Mouse (Mus musculus): ENCODE data around the gene Gm44503. TPM values are rescaled to one million over a fixed set of nuclear protein-coding genes. Genes with fewer than 3 reads are reported as not detected.

Gm44503 gene
- total and polyA plus RNA-seq, 3 experiments = not detected

DNA sequence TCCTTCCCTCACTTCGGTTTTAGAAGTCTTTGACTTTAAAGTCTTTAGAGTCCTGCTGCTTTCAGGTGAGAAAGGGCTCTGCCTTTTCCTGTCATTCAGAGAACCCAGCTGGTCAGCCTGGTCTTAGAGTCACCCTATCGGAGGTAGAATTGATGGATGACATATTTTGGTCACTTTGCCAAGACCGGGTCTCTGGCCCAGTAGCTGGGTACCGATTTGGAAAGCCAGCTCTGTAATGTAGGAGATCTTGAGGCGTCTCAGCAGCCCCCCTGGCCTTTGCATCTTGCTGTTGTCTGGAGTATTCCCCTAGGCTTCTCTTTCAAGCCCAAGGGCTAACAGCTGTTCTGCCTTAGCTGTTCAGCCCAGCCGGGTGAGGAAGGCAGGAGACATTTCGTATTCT, 86.6 kb downstream of the Gm44503 start:
- Histone ChIP-seq H3K27ac (ENCODE audit: control insufficient read depth, low read depth, low read length) (no peak overlapping the region), H3K9ac (ENCODE audit: control insufficient read depth, low read depth, low read length, poor library complexity, severe bottlenecking) (peak overlapping the region; percentile 87), H3K4me1 (ENCODE audit: control insufficient read depth in 1 of 2, insufficient read depth in 2 of 2, low read length in 2 of 2) (peaks cover 13 to 34% of the 10 kb centered on the region in 2 experiments), H3K36me3 (ENCODE audit: control insufficient read depth in 1 of 2, insufficient read depth in 2 of 2, low read length in 2 of 2) (peaks cover 0 to 30% of the 10 kb centered on the region in 2 experiments; a peak in 2 of 4 replicates), H3K27me3 (ENCODE audit: control insufficient read depth in 1 of 2, insufficient read depth in 2 of 2, low read length in 2 of 2) (no peaks in the 10 kb centered on the region), H3K9me3 (replicated peaks; ENCODE audit: insufficient read depth, low read length) (no peaks in the 10 kb centered on the region), H3K79me2 (ENCODE audit: control insufficient read depth, insufficient read depth, low read length, poor library complexity) (peaks cover 10% of the 10 kb centered on the region), H3K4me3 (ENCODE audit: control insufficient read depth in 1 of 2, insufficient read depth in 1 of 2, low read depth in 2 of 2, low read length in 2 of 2) (peak overlapping the region; percentile 90 to 97)
- TF ChIP-seq ZKSCAN1 (IDR thresholded peaks at IDR 0.05; ENCODE audit: low read depth, low read length) = no peak
- no peak for TF ChIP-seq POLR2A (IDR thresholded peaks at IDR 0.05; ENCODE audit: control insufficient read depth in 1 of 2, insufficient read depth in 1 of 2, low read depth in 1 of 2, low read length in 2 of 2, poor library complexity in 1 of 2)
- no peak for TF ChIP-seq POLR2AphosphoS5 (IDR thresholded peaks at IDR 0.05; ENCODE audit: borderline replicate concordance, low read depth, low read length)
- no peak for TF ChIP-seq CHD2 (IDR thresholded peaks at IDR 0.05; ENCODE audit: low read length)
- no peak for TF ChIP-seq CTCF (IDR thresholded peaks at IDR 0.05 in 2 of 3, conservative IDR thresholded peaks at IDR 0.05 in 1 of 3; ENCODE audit: control insufficient read depth in 1 of 3, insufficient read depth in 1 of 3, low read depth in 2 of 3, low read length in 3 of 3, poor library complexity in 1 of 3, severe bottlenecking in 1 of 3)
- TF ChIP-seq ETS1 (IDR thresholded peaks at IDR 0.05; ENCODE audit: low read depth, low read length) = no peak
- no peak for TF ChIP-seq JUND (IDR thresholded peaks at IDR 0.05; ENCODE audit: low read depth, low read length)
- no peak for DNase-seq (ENCODE audit: low read depth, low spot score)

DNA sequence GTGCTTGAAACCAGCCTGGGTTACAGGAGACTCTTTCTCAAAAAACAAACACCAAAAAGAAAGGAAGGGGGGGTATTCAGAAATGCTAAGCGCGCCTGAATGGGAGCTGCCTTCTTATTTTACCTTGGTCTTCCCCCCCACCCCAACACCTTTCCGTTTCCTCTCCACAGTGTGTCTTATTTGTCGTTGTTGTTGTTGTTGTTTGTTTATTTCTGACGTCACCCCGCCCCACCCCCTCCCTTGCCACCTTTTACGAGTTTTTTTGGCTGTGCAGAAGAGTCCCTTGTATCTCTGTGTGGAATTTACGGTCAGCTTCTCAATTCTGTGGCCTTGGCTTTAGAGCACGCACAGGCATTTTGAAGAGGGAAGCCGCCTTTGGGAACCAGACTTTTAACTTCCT, 87.1 kb downstream of the Gm44503 start:
- Histone ChIP-seq H3K36me3 (ENCODE audit: control insufficient read depth in 1 of 2, insufficient read depth in 2 of 2, low read length in 2 of 2) (peaks cover 0 to 27% of the 10 kb centered on the region in 2 experiments; a peak in 2 of 4 replicates), H3K9me3 (replicated peaks; ENCODE audit: insufficient read depth, low read length) (no peaks in the 10 kb centered on the region), H3K4me1 (ENCODE audit: control insufficient read depth in 1 of 2, insufficient read depth in 2 of 2, low read length in 2 of 2) (peaks cover 13 to 32% of the 10 kb centered on the region in 2 experiments), H3K27ac (ENCODE audit: control insufficient read depth, low read depth, low read length) (no peak overlapping the region), H3K9ac (ENCODE audit: control insufficient read depth, low read depth, low read length, poor library complexity, severe bottlenecking) (peak overlapping the region; percentile 87), H3K79me2 (ENCODE audit: control insufficient read depth, insufficient read depth, low read length, poor library complexity) (peaks cover 6% of the 10 kb centered on the region), H3K4me3 (ENCODE audit: control insufficient read depth in 1 of 2, insufficient read depth in 1 of 2, low read depth in 2 of 2, low read length in 2 of 2) (peak overlapping the region; percentile 90 to 97), H3K27me3 (ENCODE audit: control insufficient read depth in 1 of 2, insufficient read depth in 2 of 2, low read length in 2 of 2) (no peaks in the 10 kb centered on the region)
- no peak for DNase-seq (ENCODE audit: low read depth, low spot score)
- TF ChIP-seq MAFK (IDR thresholded peaks at IDR 0.05; ENCODE audit: borderline replicate concordance, low read depth, low read length) = no peak

DNA sequence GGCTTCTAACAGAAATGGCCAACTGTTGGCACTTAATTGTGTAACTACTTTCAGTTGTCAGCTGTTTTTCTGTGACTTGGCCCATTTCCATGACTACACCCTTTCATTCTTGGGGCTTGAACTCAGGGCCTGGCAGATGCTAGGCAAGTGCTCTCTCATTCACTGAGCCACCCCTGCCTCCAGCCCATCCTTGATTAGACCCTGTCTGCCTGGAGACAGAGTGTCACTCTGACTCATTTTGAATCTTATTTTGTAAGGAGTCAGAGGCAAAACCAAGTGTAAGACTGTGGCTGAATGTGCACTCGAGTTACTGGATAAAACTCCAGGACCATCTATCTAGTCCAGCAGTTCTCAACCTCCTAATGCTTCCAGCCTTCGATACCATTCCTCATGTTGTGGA, 89.3 kb downstream of the Gm44503 start:
- Histone ChIP-seq H3K9ac (ENCODE audit: control insufficient read depth, low read depth, low read length, poor library complexity, severe bottlenecking) (no peak overlapping the region), H3K79me2 (ENCODE audit: control insufficient read depth, insufficient read depth, low read length, poor library complexity) (peaks cover 8% of the 10 kb centered on the region), H3K4me3 (ENCODE audit: control insufficient read depth in 1 of 2, insufficient read depth in 1 of 2, low read depth in 2 of 2, low read length in 2 of 2) (no peak overlapping the region), H3K27ac (ENCODE audit: control insufficient read depth, low read depth, low read length) (peak overlapping the region; percentile 30; the same call in 1 of the 2 replicates), H3K4me1 (ENCODE audit: control insufficient read depth in 1 of 2, insufficient read depth in 2 of 2, low read length in 2 of 2) (peaks cover 13 to 35% of the 10 kb centered on the region in 2 experiments), H3K36me3 (ENCODE audit: control insufficient read depth in 1 of 2, insufficient read depth in 2 of 2, low read length in 2 of 2) (peaks cover 0 to 27% of the 10 kb centered on the region in 2 experiments; a peak in 2 of 4 replicates), H3K27me3 (ENCODE audit: control insufficient read depth in 1 of 2, insufficient read depth in 2 of 2, low read length in 2 of 2) (no peaks in the 10 kb centered on the region), H3K9me3 (replicated peaks; ENCODE audit: insufficient read depth, low read length) (no peaks in the 10 kb centered on the region)
- peak; percentile 63 for DNase-seq (ENCODE audit: low read depth, low spot score)
- peak; percentile 74 for TF ChIP-seq ETS1 (IDR thresholded peaks at IDR 0.05; ENCODE audit: low read depth, low read length)
- TF ChIP-seq MAFK (IDR thresholded peaks at IDR 0.05; ENCODE audit: borderline replicate concordance, low read depth, low read length) = no peak
- peak; percentile 48; the same call in 1 of the 2 replicates for TF ChIP-seq SIN3A (IDR thresholded peaks at IDR 0.05; ENCODE audit: low read length)
- no peak for TF ChIP-seq KAT2A (conservative IDR thresholded peaks at IDR 0.05; ENCODE audit: low read depth, low read length)

Measured in MEL (cell line).